Mouse (Mus musculus): Measurements from ENCODE around the gene Greb1.

DNA sequence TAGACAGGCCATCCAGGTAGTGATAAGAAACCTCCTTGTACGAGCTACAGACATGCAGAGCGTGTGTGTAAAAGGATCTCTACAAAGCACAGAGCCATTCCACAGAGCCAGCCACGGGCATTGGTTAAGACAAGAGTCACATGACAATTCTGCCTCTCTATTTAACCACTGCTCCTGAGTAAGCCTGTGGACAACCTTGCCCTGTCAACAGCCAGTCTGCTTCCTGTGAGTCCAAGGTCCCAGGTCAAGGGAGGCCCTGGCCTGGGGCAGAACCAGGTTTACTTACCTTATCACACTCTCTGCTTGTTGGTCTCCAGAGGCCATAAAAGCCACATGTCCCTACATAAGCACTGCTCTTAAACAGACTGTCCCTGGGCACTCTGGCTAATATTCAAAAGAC is 74.5 kb downstream of the Greb1 start:
- no peak for TF ChIP-seq GATA1 (IDR thresholded peaks at IDR 0.05; ENCODE audit: borderline replicate concordance, low read length)
- no peak for TF ChIP-seq CTCF (IDR thresholded peaks at IDR 0.05; ENCODE audit: low read depth, low read length)
- TF ChIP-seq POLR2AphosphoS5 (IDR thresholded peaks at IDR 0.05; ENCODE audit: insufficient replicate concordance, low read depth, low read length): no peak

Data from G1E (cell line).